Mouse (Mus musculus) brain, adult 2 months (tissue): ENCODE measurements around the gene Gpx4.

ENCODE experiments used
- DNase-seq: peaks from one replicate; pipeline ENCODE4 v3.0.0; 2011; ENCODE audit warnings: low read depth, low spot score

The Gpx4 gene

GRCm38 (mm10) chr10:80103032-80103431 lies 56.1 kb downstream of the Gpx4 start:
- no peak for DNase-seq

- DNase-seq: no peak
Observed at GRCm38 (mm10) chr10:80104181-80104580, 57.2 kb downstream of the Gpx4 start.

- DNase-seq: no peak
Observed at GRCm38 (mm10) chr10:80105460-80105859, 58.5 kb downstream of the Gpx4 start, which contains the start of gene Sbno2. Gene Sbno2, minus strand, starts transcription at chr10:80105571.

GRCm38 (mm10) chr10:80105926-80106325 lies 59.0 kb downstream of the Gpx4 start:
- no peak for DNase-seq
